Mouse (Mus musculus): ENCODE measurements around the gene Ankrd26.
"Not testable (repeated sequence)": the region's sequence is repeated elsewhere in the genome, so short reads cannot be mapped to it uniquely, and the experiment has no call there.

Gene Ankrd26

DNA sequence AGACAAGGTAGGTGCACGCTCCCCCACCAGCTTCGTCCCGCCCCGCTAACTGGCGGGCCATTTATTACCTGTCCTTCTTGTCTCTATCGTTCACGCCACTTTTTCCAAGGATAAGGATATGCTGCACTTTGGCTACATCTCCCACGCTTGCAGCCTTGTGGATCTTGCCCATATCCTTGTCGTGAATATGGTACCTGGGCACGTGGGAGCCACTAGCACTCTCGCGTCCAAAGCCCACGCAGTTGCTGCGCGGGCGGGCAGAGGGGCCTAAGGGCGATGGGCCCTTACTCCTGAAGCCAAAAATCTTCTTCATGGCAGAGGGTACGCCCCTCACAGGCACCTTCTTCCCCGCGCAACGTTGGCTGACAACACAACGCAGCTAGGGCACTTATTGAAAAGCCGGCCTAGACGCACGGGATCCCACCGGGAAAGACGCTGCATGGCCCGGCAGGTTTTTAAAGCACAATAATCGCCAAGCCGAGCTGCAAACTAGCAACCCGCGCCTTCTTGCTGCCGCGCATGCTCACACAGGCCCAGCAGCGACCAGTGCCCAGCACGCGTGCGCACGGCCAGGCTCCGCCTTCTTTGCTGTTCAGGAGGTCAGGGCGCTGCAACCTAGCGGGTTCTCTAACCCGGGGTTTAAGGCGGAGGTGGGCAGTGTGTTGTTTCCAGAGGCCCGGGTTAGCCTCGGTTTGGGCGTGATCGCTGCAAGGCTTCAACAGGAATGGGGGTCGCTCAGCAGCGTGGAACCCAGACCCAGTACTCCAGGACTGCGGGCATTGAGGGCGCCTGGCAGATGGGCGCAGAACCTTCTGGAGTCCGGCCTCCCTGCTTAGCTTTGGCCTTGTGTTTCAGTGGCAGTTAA lies at the start of gene Ankrd26:
Ankrd26 (minus strand) TSS at position 482 of the 865 bp plus-strand sequence.
- DNase-seq = peak; percentile 91

DNA sequence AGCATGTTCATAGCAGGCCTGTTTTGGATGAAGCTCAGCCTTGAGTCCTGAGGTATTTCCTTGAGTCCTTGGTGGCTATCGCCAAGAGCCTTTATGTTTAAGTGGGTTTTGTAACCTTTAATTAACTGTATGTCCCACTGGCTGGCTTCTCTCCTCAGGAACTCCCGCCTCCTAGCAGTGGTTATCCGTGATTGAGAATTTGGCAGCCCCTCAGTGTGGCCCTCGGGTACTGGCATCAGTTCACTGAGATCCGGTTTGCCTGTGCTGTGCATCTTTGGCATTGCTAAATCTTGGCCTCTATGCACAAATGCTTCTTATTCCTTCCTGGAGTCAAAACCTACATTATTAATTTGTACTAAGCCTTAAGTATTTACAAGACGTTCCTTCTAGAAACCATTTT lies 46.9 kb upstream of the Ankrd26 start:
- no peak for DNase-seq

DNA sequence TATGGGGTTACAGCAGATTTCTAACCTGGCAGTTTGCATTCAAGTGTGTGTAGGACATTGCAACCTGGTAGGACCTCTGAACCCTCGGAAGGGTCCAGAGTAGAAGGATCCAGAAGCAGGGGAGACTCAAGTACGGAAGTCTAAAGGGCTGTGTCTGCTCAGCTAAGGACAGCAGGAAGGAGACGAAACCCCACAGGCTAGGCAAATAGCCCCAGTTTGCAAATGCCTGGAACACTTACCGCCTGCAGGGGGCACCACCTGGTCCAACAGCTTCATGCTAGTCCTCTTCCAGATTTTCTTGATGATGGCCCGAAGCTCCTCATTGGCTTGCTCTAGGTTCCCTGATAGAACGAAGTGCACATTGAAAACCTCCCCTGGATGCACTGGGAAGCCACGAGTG lies 43.9 kb upstream of the Ankrd26 start:
- DNase-seq = no peak

DNA sequence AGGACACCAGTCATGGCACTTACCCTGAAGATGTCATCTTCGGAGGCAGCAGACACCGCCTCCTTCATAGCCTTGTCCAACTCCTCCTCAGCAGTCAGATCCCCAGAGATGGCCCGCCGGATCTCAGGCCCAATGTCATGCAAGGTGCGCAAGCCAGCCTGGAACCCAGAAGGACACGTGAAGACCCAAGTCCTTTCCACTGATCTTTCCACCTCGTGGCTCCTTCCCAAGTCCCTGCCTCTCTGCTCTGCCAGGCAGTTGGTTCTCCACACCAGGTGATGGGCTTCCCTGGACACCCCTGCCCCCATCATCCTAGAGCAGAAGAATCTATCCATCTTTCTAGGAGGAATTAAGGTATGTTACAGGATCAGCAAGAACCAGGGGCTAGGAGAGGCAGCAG lies 41.8 kb upstream of the Ankrd26 start:
- DNase-seq = no peak

DNA sequence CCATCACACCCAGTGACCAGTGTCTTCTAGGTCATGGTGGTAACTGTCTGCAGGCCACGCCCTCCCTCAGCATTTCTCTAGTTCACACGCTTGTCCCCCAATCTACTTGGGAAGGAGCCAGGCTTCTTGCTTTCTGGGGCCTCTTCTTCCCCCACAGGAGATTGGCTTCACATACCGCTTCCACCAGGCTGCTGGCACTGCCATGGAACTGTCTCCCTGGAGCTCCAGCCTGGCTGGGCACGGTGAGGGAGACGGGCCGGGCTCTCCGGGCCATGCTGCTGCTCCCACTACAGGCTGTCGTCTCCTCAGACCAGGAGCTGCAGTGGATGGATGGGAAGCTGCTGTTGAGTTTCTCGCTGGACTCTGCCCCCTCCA lies 33.6 kb upstream of the Ankrd26 start:
- DNase-seq = no peak

DNA sequence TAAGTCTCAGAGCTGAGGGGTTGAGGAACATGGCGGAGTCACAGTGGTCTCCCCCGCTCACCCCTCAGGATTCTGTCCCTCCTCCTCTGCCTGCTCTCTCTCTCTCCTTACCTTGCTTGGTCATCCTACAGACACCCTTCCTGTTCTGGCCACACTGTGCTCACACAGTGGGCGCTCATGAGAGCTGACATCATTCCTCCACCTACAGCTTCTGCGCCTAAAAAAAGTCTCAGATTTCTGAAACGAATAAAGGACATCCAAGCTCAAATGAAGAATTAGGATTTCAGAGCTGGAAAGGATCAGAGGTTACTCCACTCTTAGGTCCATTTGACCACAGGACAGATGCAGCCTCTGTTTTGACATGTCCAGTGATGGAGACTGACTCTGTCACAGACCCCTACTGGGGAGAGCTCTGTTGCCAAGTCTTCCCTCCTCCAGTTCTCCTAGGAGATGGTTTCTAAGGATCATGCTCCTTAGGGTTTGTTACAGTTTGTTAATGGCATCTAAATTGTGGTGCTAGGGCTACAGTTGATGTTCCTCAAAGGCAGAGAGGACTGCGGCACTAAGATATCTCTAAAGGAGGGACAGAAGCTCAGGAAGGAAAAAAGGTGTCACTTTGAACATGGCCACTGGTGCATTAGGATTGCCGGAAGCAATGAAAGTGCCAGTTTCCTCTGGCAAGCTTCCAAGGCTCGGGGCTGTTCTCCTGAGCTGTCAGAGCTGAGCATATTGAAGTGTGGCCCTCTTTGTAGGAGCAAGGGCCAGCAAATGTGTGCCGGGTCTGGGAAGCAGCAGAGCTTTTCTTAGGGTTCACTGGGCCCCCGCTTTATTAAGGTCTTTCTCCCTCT lies 33.0 kb upstream of the Ankrd26 start:
- DNase-seq = peak; percentile 17

DNA sequence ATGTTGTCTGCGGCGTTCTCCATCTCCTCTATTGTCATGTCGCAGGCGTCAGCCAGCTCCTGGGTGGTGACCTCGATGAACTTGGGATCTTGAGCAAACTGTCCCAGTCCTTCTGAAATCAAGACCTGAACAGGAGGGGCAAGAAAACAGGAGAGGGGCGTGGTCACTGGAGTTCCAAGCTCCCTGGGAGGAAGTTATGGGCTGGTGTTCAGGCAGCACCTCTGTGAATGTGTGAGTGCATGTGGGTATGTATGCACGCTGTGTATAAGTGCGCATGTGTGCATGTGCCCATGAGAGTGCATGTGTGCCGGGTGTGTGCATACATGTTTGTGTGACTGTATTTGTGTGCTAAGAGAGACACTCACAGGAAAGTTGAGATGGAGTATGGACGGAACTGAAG lies 32.0 kb upstream of the Ankrd26 start:
- no peak for DNase-seq

DNA sequence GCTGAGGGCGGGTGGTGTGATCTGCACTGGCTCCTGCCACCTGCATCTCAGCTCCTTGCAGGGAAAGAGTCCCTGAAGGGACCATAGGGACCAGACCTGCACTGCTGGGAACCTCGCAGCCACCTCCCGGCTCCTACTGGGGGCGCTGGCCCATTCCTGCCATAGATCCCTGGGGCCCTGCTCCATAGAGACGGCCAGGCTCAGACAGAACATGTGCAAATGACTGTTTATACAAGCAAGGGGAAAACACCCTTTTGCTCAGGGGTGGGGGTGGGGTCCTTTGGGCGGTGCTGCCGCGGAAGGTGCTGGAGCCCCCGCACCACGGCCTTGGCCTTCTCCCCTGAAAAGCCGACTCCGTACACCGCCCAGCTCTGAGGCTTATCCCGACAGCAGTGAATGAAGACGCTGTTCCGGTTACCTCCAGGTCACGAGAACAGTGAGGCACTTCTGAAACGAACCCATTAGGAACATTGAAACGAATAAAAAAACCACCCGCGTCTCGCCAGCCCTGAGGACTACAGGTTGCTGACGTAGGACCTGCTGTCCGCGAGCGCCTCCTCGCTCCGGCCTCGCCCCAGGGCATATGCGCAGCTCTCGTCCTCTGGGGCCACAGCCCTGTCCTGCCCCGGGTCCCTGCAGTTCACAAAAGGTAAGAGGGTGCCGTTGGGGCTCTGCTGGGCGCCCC lies 31.5 kb upstream of the Ankrd26 start:
- DNase-seq = no peak

DNA sequence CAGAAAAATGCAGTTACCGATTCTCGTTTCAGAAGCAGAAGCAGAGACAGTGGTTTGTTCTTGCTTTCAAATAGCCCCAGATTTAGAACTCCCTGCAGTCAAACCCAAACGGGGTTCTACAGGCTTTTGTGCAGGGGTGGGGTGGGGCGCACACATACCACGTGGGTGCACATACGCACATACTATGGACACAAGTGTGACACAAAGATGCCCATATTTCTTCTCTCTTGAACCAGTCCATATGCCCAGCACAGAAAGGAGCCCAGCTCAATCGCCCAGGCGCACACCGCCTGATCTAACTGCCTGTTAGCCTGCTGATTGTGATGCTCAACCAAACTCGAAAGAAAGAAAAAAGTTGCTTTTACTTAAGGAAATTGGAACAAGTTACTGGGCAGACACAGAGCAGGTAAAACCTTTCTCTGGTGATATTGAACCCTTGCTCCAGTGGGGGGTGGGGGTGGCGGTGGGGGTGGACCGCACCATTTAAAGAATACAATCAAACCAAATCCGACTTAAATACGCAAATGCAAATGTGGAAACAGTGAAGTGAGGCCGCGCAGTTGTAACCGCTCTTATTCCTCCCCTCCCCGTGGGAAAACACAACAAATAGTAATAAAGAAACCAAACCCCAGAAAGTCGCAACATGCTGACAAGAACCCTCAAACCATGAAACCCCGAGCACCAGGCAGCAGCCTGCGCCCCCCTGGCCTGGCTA lies 30.8 kb upstream of the Ankrd26 start:
- DNase-seq = no peak

DNA sequence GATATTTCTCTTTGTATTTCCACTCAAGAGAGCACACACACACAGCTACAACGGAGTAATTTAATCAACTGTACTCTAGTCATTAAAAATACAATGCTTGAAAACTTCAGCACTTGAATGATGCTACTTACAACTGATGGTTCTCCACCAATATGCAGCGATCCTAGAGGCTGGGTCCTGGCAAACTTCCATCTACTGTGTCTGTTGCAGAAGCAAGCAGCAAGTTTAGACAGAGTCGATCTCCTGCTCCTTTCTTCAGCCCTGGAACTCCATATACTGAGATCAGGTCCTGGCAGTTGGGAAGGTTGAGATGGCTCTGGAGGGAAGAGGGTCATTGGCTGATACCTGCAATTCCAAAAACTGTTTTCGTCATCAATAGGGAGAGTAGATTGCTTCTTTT lies 16.7 kb upstream of the Ankrd26 start:
- not testable (repeated sequence) for DNase-seq

DNA sequence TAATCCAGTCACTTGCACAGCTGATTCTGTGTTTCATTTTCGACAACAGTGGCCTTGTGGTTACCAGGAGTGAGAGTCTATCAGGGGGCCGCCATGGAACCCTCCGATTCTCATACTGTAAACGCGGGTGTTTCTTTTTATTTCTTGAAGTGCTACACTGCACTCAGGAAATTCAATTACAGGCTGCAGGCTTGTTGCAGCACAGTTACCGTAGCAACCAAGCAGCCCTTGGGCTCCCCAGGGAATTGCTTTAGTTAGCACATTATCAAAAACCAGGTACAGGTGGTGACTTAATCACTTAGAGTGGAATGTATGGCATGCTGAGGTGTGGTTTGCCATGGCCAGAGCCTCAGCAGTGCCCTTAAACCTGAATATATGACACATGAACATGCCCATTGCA lies 12.3 kb upstream of the Ankrd26 start:
- DNase-seq = no peak

DNA sequence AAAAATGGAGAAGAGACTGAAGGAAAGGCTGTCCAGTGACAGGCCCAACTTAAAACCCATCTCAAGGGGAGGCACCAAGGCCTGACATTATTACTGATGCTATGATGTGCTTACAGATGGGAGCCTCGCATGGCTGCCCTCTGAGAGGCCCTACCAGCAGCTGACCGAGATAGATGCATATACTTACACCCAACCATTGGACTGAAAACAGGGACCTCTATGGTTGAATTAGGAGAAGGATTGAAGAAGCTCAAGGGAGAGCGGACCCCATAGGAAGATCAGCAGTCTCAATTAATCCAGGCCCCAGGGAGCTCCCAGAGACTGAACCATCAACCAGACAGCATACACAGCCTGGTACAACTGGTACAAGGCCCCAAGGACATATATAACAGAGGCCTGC lies 5.8 kb upstream of the Ankrd26 start:
- no peak for DNase-seq

DNA sequence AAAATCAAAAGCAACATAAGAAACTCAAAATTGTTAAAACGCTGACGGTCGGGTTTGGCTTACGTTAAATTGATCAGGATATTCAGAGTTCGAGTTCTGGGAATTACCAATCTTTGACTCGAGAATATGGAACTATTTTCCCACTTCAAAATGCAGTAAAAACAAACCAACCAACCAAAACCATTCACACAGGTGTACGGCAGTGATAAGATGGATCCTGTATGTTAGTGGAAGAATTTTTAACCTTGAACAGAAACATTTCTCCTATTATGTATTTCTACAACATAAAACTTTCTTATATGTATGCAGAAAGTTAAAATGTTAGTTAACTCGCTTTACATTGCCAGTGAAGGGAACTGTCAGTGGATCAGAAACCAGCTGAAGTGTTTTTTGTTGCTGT lies 801 bp downstream of the Ankrd26 start:
- DNase-seq = no peak

DNA sequence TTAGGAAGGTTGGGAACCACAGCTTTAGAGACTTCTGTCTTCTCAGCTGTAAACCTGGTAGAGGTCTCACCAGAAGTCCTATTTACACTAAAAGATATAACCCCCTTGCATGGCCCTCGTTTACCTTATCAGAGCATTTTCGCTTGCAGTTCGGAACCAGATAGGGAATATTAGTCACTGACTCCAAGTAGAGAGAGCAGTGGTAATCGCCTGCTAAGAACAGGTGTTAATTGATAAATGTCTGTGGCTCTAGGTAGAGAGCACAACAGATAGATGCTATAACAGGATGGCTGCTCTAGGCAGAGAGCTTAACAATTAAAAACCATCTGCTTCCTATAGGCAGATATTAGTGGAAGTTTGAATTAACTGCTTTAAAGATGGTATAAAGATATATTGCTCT lies 23.4 kb downstream of the Ankrd26 start:
- DNase-seq = no peak

DNA sequence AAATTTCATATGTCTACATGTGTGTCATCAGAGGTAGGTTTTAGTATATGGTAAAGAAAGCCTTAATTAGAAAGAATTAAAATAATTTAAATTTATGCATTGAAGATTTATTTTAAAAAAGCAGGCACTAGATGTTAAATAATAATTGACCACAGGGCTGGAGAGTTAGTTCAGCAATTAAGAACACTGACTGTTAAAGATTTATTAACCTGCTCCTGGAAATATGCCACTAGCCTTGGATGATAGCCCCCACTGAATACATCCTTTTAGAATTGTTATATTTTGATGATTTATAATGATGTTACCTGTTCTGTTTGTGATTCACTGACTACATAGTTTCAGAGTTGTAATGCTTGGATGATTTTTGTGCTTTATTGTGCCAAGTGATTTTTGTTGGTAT lies 24.8 kb downstream of the Ankrd26 start:
- DNase-seq = not testable (repeated sequence)

DNA sequence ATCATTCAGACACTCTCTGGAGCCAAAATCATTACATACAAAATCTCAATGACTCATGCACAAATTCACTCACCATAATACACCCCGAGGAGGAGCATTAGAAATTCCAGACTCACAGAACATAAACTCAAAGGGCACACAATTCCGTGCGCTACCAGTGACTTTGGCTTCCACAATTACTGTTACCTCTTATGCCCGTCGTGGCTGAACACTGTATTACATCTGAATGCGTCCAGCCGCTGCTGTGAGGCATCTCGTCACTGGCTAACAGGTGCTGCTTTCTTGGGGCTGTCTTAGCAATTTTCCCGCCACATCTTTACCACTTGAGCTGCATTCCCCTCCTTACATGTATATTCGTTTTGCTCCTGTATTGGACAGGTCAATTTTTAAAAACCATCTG lies 26.7 kb downstream of the Ankrd26 start:
- DNase-seq = no peak

DNA sequence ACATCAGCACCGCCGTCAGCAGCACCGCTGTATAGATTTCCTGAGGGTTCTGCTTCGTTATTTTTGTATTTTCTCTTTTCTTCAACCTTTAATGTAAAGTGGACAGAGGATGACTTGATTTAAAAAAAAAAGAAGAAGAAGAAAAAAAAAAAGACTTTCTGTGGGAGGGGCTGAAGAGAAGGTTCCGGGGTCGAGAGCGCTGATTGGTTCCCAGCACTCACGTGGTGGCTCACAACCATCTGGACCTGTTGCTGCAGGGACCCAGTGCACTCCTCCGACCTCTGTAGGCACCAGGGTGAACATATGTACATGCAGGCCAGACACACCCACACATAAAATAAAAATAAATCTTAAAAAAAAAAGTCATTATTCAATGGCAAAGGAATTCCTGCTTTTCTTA lies 28.6 kb downstream of the Ankrd26 start:
- no peak for DNase-seq

DNA sequence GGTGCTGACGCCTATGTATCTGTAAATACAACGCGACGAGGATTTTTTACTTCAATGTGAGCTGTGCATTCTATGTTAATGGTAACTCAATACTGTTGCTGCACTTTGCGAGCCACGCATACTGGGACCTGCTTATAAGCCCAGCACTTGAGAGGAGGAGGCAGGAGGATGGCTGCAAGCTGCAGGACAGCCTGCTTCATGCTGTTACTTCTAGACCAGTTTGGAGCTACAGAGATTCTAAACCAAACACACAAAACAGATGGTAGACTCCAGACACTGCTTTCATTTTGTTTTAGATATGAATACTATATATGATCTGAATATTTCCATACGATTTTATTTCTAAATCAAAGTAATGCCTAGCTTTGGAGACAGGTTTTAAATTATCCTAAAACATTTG lies 41.4 kb downstream of the Ankrd26 start:
- no peak for DNase-seq

DNA sequence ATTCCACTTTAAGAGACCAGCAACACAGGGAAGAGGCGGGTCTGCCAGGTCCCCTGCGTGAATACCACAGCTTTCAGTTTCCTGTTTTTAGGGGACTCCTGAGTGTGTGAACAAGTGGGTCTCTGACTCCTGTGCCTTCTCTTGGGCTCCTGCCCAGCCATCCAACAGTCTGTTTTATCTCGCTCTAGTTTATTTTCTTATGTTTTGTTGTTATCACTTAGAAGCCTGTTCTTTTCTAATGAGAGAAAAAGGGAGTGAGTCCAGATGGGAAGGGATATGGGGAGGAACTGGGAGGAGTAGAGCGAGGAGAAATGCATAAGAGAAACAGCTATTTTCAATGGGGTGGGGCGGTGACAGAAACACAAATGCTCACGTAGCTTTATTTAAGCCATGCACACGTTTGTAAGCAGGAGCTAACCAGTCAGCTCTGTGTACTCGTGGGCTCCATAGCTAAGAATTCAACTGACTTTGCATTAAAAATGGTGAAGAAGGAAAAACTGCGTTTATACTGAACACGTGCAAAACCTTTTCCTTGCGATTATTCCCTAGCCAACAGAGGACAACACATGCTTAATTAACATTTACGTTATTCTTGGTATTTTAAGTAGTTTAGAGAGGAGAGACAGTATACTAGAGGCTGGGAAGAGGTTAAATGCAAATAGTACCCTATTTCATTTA lies 48.6 kb downstream of the Ankrd26 start:
- DNase-seq = no peak

DNA sequence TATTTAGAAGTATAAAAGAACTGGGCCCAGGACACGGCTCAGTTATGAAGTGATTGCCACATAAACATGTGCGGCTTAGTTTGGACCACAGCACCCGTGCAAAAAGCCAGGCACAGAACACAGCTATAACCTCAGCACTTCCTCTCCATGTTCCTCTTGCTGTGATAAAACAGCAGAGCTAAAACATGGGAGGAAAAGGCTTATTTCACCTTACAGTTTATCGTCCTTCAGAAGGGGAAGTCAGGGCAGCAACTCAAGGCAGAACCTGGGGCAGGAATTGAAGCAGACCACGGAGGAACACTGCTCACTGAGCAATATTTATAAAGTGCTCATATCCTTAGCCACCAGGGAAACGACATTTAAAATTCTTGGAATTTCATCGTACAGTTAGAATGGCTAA lies 63.0 kb downstream of the Ankrd26 start:
- DNase-seq = no peak

DNA sequence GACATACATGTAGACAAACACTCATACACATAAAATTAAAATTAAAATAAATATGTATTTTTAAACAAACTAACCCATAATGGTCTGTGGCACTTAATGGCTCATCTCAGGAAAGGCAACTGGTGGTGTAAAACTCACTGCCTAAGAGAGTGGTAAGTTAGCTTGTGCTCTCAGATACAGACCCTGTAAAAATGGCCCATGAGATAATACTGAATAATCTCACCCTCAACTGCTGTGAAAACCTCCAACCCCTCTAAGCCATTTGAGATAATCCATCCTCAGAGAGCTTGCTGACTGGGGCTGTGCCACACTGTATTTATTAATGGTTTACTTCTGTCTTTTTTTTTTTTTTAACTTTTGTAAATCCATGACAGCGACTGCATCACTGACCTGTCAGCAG lies 79.9 kb downstream of the Ankrd26 start:
- DNase-seq = no peak

DNA sequence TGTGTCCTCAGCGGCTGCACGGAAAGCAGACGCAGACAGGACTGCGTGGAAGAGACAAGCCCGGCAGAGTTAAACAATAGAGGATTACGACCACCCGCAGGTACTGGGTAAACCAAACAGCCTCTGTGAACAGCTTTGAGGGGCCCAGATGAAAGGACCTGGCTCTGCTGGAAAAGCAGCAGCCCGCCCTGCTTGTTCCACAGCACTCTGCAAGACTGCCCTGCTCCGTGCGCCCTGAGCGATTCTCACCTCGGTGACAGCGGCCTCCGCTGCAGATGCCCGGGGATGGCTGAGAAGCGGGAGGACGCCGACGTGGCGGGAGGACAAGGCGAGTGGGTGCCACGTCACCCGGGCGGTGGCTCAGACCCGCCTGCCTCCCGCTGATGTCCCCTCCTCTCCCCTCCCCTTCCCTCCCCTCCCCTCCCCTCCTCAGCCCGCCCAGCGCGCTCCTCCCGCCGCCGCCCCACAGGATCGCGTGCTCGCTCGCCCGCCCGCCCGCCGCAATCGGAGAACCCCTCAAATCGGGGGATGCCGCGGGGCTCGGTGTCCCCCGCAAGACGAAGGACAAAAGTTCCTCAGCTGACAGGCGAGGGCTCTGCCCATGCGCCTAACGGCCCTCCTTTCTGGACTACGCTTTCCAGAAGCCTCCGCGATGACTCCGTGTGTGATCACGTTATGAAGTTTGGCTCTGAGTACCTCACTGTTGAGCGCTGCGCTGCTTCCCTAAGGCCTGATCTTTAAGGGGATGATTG lies 82.9 kb downstream of the Ankrd26 start, which contains the start of gene Zfp9:
Zfp9 (minus strand) TSS at position 364 of the 752 bp plus-strand sequence.
- peak; percentile 89 for DNase-seq
